Mouse (Mus musculus) E14TG2a.4 (cell line): ENCODE results near the gene Nell1.

Experiments
- CTCF ChIP-seq: conservative IDR thresholded peaks from 2 replicates; pipeline ENCODE4 v1.5.1; 2014; ENCODE audit warnings: low read length
- NANOG ChIP-seq: IDR thresholded peaks from 2 replicates; pipeline ENCODE4 v1.6.1; 2014; ENCODE audit warnings: borderline replicate concordance, low read length, mixed read lengths
- POU5F1 ChIP-seq: IDR thresholded peaks from 2 replicates; pipeline ENCODE4 v1.6.1; 2014; ENCODE audit warnings: low read length, borderline replicate concordance

GRCm38 (mm10) chr7:50783652-50784051 is 809.0 kb downstream of the Nell1 start:
- TF ChIP-seq CTCF (no peak), NANOG (no peak), POU5F1 (no peak)
